Mouse (Mus musculus) cerebellum, postnatal 4 days (tissue): ENCODE data around the gene Slc8b1.

Source experiments
- DNase-seq, 2 experiments: peaks; one replicate each; pipeline ENCODE4 v3.0.0; 2022; ENCODE audit warnings: low spot score in 2 of 2, mixed read lengths in 1 of 2

Gene Slc8b1

GRCm38 (mm10) chr5:120567761-120568211, 56.8 kb downstream of the Slc8b1 start:
- DNase-seq, result peak in 1 of 2 experiments; percentile 47

DNA sequence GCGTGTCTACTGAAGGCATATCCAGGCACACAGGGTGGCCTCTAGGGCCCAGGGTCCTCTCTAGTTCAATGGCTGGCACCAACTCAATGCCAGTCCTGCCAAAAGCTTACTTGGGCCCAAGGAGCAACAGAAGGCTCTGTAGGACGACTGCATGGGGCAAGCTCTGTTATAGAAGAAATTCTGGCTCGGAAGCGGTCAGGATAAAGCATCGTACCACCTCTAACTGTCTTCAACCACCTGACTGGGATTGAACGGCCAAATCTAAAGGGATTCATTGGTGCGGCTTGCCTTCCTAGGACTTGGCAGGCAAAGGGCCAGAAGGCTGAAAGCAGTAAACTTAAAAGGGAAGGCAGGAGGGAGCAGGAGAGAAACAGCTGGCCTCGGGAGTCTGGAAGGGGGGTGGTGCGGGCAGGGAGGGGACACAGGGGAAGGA, 57.4 kb downstream of the Slc8b1 start:
- peak in 1 of 2 experiments; percentile 57 for DNase-seq

GRCm38 (mm10) chr5:120568964-120569363, 58.0 kb downstream of the Slc8b1 start:
- no peak for DNase-seq

- DNase-seq, result no peak
These were observed 58.8 kb downstream of the Slc8b1 start for GRCm38 (mm10) chr5:120569791-120570190.

DNA sequence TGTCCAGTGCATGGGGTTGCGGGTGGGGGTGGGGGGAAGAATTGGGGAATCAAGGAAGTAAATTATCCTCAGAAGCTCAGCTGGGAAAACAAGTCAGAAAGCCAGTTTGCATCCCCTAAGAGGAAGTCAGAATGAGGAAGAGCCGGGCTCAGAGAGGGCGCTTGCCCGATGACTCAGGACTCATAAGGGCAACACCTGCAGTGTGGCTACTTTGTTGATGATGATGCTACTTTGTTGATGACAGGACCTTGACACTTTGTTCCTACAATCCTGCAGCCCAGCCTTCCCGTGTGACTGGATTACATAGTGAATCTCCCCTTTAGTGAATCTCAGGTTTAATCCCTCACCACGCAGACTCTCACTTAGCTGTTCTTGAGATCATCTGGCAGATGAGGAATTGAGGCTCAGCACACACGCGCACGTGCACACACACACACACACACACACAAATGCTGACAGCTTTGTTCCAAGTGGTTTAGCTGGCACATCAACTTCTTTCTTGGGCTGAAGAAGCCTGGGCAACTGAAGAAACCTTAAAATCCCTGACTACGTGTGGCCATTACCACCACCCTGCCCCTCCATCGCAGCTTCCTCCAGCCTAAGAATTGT, 59.4 kb downstream of the Slc8b1 start:
- no peak for DNase-seq

DNA sequence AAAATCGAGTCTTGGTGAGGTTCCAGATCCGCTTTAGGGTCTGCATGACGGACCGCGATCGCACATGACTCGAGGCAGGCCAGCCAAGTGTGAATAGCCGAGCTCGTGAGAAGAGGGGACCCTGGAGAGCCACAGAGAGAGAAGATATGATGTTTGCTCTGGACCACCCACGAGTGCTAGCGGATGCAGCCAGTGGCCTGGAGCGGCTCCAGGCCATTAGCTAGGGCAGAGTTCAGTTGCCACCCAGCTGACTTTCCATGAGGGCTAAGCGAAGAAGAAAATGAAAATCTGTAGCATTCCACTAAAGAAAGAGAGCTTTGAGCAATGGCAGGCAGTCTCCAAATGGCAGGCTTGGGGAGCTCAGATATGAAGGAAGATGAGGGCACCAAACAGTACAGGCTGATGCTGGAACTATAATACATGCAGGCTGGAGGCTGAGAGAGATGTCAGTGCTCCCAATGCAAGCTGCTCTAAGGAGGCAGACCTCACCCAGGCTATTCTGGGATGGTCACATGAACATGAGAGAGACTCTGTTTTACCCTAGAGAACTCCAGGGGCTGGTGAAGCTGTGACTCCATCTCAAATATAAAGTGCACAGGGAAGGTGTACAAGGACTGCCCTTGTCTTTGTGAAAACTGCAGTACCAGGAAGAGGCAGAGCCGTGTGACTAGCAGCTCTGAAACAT, 60.2 kb downstream of the Slc8b1 start:
- peak in 1 of 2 experiments; percentile 49 for DNase-seq

DNA sequence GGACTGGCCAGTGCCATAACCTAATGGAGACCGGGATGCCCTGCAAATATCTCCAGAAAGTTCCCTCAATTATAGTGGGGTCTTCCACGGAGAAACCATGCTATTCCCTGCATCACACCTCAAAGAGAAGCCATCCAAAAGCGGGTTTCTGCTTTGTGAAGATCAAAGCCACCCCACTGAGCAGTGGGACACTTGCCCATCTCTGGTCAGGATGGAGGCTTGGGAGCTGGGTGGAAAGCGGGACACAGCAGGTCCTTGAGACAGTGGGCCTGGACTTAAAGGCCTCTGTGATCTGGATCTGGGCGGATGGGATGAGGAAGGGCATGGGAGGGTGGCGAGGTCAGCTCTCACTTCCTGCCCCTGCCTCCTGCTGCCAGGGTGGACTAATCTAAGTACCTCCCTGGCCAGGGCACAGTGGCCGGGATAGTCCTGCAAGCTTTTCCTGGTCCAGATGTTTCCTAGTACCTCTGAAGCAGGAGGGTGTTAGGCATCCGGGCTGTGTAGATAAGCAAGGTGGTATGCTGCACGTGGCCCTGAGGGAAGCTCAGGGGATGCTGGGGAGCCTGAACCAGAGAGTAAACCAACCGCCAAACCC, 63.6 kb downstream of the Slc8b1 start:
- DNase-seq, result no peak

DNA sequence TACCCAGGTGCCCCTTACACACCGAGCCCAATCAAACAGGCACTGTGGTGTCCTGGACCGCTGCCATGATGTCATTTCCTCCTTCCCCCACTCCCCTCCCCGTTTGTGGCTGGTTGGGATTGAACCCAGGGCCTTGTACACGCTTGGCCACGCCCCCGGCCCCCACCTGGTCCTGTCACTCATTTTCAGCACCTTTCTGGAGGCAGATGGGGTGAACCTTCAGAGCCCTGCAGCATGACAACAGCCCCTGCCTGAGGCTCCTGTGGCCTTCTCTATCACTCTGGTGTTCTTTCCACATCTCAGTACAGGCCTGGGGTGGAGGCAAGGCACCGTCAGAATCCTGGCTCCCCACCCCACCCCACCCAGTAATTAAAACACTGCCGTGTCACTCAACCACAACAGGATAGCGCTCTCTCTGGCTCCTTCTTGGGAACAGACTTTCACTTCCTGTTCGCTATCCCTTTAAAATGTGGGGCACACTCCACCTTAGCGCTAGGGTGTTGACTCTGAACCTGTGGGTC, 65.9 kb downstream of the Slc8b1 start:
- no peak for DNase-seq

DNA sequence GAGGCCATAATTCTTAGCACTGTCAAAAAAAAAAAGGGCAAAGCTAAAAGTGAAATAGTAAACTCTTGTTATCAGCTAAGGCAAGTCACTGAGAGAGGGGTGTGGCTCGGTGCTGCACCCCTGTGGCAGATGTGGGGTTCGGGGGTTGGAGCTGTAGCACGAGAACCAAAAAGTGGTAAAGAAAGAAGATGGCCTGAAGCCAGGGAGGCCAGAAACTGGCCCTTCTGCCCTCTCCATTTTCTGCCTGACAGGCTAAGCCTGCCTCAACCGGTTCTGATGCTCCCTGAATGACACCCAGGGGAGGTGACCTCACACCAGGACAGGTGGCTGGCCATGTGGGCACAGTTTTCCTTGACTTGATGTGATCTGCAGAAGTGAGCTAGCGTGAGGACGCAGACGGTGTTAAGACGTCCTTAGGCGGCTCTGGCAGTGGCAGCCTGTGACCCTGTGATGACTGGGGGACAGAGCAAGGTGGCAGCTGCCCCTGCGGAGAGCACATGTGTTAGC, 67.0 kb downstream of the Slc8b1 start:
- peak in 1 of 2 experiments; percentile 41 for DNase-seq

GRCm38 (mm10) chr5:120578504-120579081, 67.6 kb downstream of the Slc8b1 start:
- no peak for DNase-seq

- DNase-seq, result no peak
These were observed 68.4 kb downstream of the Slc8b1 start for GRCm38 (mm10) chr5:120579211-120579897.

DNA sequence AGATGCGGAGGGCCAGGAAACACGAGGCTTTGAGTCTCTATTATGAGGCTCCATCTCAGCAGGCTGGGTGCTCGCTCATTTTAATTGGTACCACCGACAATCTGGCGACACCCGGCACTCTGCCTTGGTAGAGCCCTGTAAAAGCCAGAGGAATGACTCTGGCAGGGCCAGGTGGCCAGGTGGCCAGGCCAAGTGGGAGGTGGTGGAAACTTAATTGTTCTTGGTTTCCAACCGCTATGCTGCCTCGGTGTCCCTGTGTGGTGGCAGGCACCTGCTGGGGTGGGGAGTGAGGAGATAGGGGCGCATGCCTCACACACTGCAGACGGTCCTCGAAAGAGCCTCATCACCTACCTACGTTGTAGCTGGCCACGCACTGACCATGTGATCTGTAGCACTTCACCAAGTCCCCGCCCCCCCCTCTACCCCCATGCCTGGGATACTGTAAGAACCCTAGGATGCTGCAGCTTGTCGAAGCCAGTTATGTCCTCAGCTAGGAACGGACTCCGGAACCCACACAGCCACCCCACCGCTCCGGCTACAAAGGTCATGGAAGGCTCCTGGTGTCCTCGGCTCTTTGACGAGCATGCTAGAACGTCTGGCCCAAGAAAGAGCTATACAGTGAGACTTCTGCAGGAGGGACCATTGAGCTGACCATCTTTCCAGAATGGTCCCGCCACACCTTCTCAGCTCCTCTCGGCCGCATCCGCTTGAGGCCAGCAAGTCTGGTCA, 69.1 kb downstream of the Slc8b1 start:
- peak in 1 of 2 experiments; percentile 46 for DNase-seq

DNA sequence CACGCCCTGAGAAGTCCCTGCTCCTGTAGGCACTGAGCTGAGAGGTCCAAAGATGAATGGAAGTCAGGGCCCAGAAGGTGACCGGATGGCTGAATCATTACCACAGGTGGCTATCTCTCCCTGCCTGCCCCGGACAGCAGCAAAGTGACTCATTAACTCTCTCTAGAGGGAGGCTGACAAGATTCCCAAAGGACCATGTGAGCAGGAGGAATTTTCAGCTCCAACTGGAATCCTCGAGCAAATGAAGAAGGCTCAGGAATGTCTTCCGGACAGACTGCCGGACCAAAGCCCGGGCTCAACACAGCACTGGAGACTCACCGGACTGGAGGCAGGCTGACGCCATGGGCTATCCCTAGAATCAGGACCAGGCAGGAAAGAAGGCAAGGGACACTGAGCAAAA, 71.0 kb downstream of the Slc8b1 start:
- DNase-seq, result no peak

DNA sequence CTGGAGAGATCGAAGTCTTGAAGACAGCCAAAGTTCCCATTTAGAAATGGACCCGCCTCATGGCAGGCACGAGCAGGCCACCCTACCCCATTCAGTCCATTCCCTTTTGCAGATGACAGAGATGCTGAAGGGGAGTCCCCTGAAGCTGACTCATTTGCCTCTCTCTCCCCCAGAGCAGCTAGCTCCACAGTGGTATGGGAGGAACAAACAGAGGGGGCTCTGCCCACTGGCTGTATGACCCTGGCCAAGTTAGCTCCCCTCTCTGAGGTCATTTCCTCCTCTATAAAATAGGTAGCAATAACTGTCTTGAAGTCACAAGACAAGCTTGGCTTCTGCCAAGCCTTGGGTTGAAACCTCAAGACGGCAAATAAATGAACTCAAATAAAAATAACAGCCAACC, 72.5 kb downstream of the Slc8b1 start:
- DNase-seq, result no peak
